Mouse (Mus musculus) liver, adult 2 months (tissue): ENCODE measurements around the gene Vamp4. TPM values are rescaled to one million over a fixed set of nuclear protein-coding genes. Genes with fewer than 3 reads are reported as not detected.
A peak's percentile ranks its signal among the peaks of the same experiment; 100 is the strongest.

ENCODE experiments used
- DNase-seq: peaks from one replicate; pipeline ENCODE4 v3.0.0-alpha.2; 2011; ENCODE audit warnings: low read depth, low spot score; ENCODE audit errors: extremely low read depth
- H3K27ac ChIP-seq: fragments of 200-500 bp; replicated peaks from 2 replicates; pipeline ENCODE4 v1.5.1; 2012; ENCODE audit warnings: low read depth, mild to moderate bottlenecking, control low read depth, inconsistent platforms, low read length; ENCODE audit not compliant: insufficient read depth
- H3K27me3 ChIP-seq: fragments of 200-500 bp; 2 replicates; pipeline ENCODE4 v1.6.1; 2012; ENCODE audit warnings: mild to moderate bottlenecking, moderate library complexity, low read length, inconsistent platforms; ENCODE audit not compliant: control insufficient read depth, insufficient read depth
- H3K36me3 ChIP-seq: fragments of 200-500 bp; 2 replicates; pipeline ENCODE4 v1.6.1; 2012; ENCODE audit warnings: low read length, inconsistent platforms; ENCODE audit not compliant: control insufficient read depth, insufficient read depth
- H3K4me1 ChIP-seq: fragments of 200-500 bp; 2 replicates; pipeline ENCODE4 v1.6.1; 2011; ENCODE audit warnings: low read length; ENCODE audit not compliant: control insufficient read depth, insufficient read depth
- H3K4me3 ChIP-seq: fragments of 200-500 bp; 2 replicates; pipeline ENCODE4 v1.5.1; 2011; ENCODE audit warnings: low read depth, mild to moderate bottlenecking, control low read depth, low read length, moderate library complexity; ENCODE audit not compliant: insufficient read depth
- H3K79me2 ChIP-seq: fragments of 200-500 bp; 2 replicates; pipeline ENCODE4 v1.6.1; 2012; ENCODE audit warnings: inconsistent platforms, mild to moderate bottlenecking, low read length, moderate library complexity; ENCODE audit not compliant: control insufficient read depth, insufficient read depth
- H3K9ac ChIP-seq: fragments of 200-500 bp; 2 replicates; pipeline ENCODE4 v1.6.1; 2012; ENCODE audit warnings: low read depth, mild to moderate bottlenecking, control low read depth, inconsistent platforms, low read length
- CTCF ChIP-seq: fragments of 200-500 bp; IDR thresholded peaks from 2 replicates; pipeline ENCODE4 v1.5.1; 2011; ENCODE audit warnings: low read depth, low read length, control low read depth
- POLR2A ChIP-seq: fragments of 200-500 bp; IDR thresholded peaks from 2 replicates; pipeline ENCODE4 v1.6.1; 2011; ENCODE audit warnings: low read length, control low read depth; ENCODE audit not compliant: insufficient read depth; ENCODE audit errors: extremely low read depth
- WGBS: fragments of 180-500 bp; shearing (Covaris S2); methylation state at CpG from one replicate; pipeline ENCODE4 v1.1.7; 2018; 5-methylcytosine and 5-hydroxymethylcytosine counted together
- polyA plus RNA-seq: library from polyadenylated mRNA; depleted of rRNA; stranded (reverse); fragments of >200 nt; gene quantifications from 2 replicates; pipeline ENCODE4 v1.2.3, GENCODE M21; 2012; rRNA removed
- total RNA-seq: library from RNA; depleted of rRNA; stranded (reverse); fragments of >200 nt; gene quantifications from 2 replicates; pipeline ENCODE4 v1.2.3, GENCODE M21; 2014; rRNA removed

Vamp4 gene
- total RNA-seq, result 12.5 and 14.6 TPM in 2 replicates
- 4.5 and 4.8 TPM in 2 replicates for polyA plus RNA-seq

GRCm38 (mm10) chr1:162570260-162570748 is at the start of gene Vamp4:
TSS of gene Vamp4 (plus strand) at chr1:162570515.
- H3K27me3 ChIP-seq, result no peaks in the 10 kb centered on the region
- peak; percentile 70 for DNase-seq
- H3K27ac ChIP-seq, result peak within 1 kb of the TSS; percentile 49
- H3K79me2 ChIP-seq, result peaks cover 3% of the 10 kb centered on the region; the same call in 1 of the 2 replicates
- WGBS, result under 1% methylated on average over 43 of the region's 43 CpGs
- TF ChIP-seq POLR2A (no peak), CTCF (peak; percentile 40)
- peak within 1 kb of the TSS; percentile 94 for H3K4me3 ChIP-seq
- H3K36me3 ChIP-seq, result peaks cover 10% of the 10 kb centered on the region
- H3K9ac ChIP-seq, result peak within 1 kb of the TSS; percentile 96
- H3K4me1 ChIP-seq, result peaks cover 2% of the 10 kb centered on the region; the same call in 1 of the 2 replicates

DNA sequence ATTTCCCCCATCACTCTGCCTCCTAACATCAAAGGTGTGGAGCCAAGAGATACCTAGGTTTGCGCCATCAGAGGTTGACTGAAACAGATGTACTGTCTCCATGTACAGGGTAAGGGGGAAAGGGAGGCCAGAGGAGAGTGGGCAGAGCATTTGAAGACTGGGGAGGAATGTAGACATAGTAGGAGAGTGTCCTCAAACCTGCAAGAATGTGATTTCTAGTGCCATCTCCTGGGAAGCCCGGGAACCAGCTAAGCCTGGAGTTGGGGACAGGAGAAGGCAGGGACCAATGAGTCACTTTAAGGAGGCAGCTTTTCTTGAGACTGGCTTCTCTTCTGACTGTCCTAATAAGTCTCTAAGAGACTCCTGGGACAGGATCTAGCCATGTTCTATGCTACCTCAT is 40.7 kb upstream of the Vamp4 start:
- Histone ChIP-seq H3K79me2 (no peaks in the 10 kb centered on the region), H3K27me3 (no peaks in the 10 kb centered on the region), H3K9ac (no peak overlapping the region), H3K4me1 (no peaks in the 10 kb centered on the region), H3K27ac (no peak overlapping the region), H3K4me3 (no peak overlapping the region), H3K36me3 (peaks cover 3% of the 10 kb centered on the region; the same call in 1 of the 2 replicates)
- WGBS, result 61% methylated on average over 2 of the region's 2 CpGs
- no peak for DNase-seq
- TF ChIP-seq POLR2A (no peak), CTCF (no peak)

- no peak overlapping the region for H3K4me3 ChIP-seq
- DNase-seq, result no peak
- no peak overlapping the region for H3K27ac ChIP-seq
- H3K4me1 ChIP-seq, result no peaks in the 10 kb centered on the region
- H3K79me2 ChIP-seq, result no peaks in the 10 kb centered on the region
- H3K9ac ChIP-seq, result no peak overlapping the region
- TF ChIP-seq POLR2A (no peak), CTCF (no peak)
- 91% methylated on average over 1 of the region's 1 CpGs for WGBS
- no peaks in the 10 kb centered on the region for H3K27me3 ChIP-seq
- peaks cover 9% of the 10 kb centered on the region; the same call in 1 of the 2 replicates for H3K36me3 ChIP-seq
These were observed 39.6 kb upstream of the Vamp4 start for GRCm38 (mm10) chr1:162530666-162531065.

GRCm38 (mm10) chr1:162531584-162531983 is 38.7 kb upstream of the Vamp4 start:
- H3K36me3 ChIP-seq, result peaks cover 18% of the 10 kb centered on the region; the same call in 1 of the 2 replicates

DNA sequence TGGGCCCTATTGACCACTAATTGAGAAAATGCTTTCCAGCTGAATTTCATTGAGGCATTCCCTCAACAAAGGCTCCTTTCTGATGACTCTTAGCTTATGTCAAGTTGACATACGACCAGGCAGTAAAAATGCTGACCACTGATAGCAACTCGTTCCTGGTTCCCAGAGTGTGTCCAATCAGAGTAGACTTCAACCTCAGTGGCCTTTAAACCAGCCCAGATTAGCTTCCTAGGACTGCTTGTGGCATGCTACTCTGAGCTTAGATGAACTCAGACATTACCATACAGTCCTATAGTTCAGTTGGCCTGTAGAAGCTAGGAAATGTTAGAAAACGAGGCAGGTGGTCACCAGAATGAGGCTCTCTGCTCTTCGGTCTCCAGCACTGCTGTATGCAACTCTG is 38.0 kb upstream of the Vamp4 start:
- Histone ChIP-seq H3K27ac (no peak overlapping the region), H3K36me3 (peaks cover 25% of the 10 kb centered on the region; the same call in 1 of the 2 replicates), H3K4me1 (no peaks in the 10 kb centered on the region), H3K9ac (no peak overlapping the region), H3K27me3 (no peaks in the 10 kb centered on the region), H3K79me2 (no peaks in the 10 kb centered on the region), H3K4me3 (no peak overlapping the region)
- WGBS, result 84% methylated on average over 4 of the region's 4 CpGs
- no peak for DNase-seq
- TF ChIP-seq CTCF (no peak), POLR2A (no peak)

More at GRCm38 (mm10) chr1:162531584-162531983, 38.7 kb upstream of the Vamp4 start:
- WGBS, result 79% methylated on average over 4 of the region's 4 CpGs
- no peaks in the 10 kb centered on the region for H3K79me2 ChIP-seq
- no peaks in the 10 kb centered on the region for H3K27me3 ChIP-seq
- TF ChIP-seq POLR2A, result no peak
- TF ChIP-seq CTCF, result 0 out of 2 replicates have a peak, but pooled peaks have one; percentile 1
- DNase-seq, result no peak
- H3K4me3 ChIP-seq, result no peak overlapping the region
- H3K9ac ChIP-seq, result no peak overlapping the region
- H3K4me1 ChIP-seq, result no peaks in the 10 kb centered on the region
- no peak overlapping the region for H3K27ac ChIP-seq
